Mouse (Mus musculus) small intestine, adult 2 months (tissue): ENCODE data around the gene Slc38a10. TPM values are rescaled to one million over a fixed set of nuclear protein-coding genes. Genes with fewer than 3 reads are reported as not detected.

Source experiments
- H3K27ac ChIP-seq: fragments of 200-500 bp; 2 replicates; pipeline ENCODE4 v1.5.1; 2012; ENCODE audit warnings: low read depth, low read length, control low read depth, inconsistent platforms; ENCODE audit not compliant: insufficient read depth
- H3K27me3 ChIP-seq: fragments of 200-500 bp; 2 replicates; pipeline ENCODE4 v1.6.1; 2012; ENCODE audit warnings: mild to moderate bottlenecking, moderate library complexity, low read length, inconsistent platforms; ENCODE audit not compliant: control insufficient read depth, insufficient read depth
- H3K36me3 ChIP-seq: fragments of 200-500 bp; 2 replicates; pipeline ENCODE4 v1.6.1; 2012; ENCODE audit warnings: mild to moderate bottlenecking, low read length, control low read depth, inconsistent platforms; ENCODE audit not compliant: control insufficient read depth, insufficient read depth
- H3K4me1 ChIP-seq: fragments of 200-500 bp; 2 replicates; pipeline ENCODE4 v1.6.1; 2012; ENCODE audit warnings: low read length, inconsistent platforms, mixed read lengths; ENCODE audit not compliant: control insufficient read depth, insufficient read depth, insufficient read length
- H3K4me3 ChIP-seq: fragments of 200-500 bp; 2 replicates; pipeline ENCODE4 v1.5.1; 2012; ENCODE audit warnings: low read depth, mild to moderate bottlenecking, control low read depth, inconsistent platforms, low read length, moderate library complexity
- CTCF ChIP-seq: fragments of 200-500 bp; IDR thresholded peaks from 2 replicates; pipeline ENCODE4 v1.5.1; 2012; ENCODE audit warnings: low read depth, mild to moderate bottlenecking, control low read depth, inconsistent platforms, low read length, moderate library complexity, mixed read lengths; ENCODE audit not compliant: insufficient replicate concordance, insufficient read length; ENCODE audit errors: extremely low read depth
- POLR2A ChIP-seq: fragments of 200-500 bp; IDR thresholded peaks from 2 replicates; pipeline ENCODE4 v1.6.1; 2012; ENCODE audit warnings: low read depth, mild to moderate bottlenecking, control low read depth, inconsistent platforms, low read length, moderate library complexity
- WGBS: fragments of 180-500 bp; shearing (Covaris S2); methylation state at CpG from one replicate; pipeline ENCODE4 v1.1.7; 2018; 5-methylcytosine and 5-hydroxymethylcytosine counted together
- polyA plus RNA-seq: library from polyadenylated mRNA; depleted of rRNA; stranded (reverse); fragments of >200 nt; gene quantifications from 2 replicates; pipeline ENCODE4 v1.2.3, GENCODE M21; 2012

Gene Slc38a10
- polyA plus RNA-seq, 1 experiment = 108 TPM

DNA sequence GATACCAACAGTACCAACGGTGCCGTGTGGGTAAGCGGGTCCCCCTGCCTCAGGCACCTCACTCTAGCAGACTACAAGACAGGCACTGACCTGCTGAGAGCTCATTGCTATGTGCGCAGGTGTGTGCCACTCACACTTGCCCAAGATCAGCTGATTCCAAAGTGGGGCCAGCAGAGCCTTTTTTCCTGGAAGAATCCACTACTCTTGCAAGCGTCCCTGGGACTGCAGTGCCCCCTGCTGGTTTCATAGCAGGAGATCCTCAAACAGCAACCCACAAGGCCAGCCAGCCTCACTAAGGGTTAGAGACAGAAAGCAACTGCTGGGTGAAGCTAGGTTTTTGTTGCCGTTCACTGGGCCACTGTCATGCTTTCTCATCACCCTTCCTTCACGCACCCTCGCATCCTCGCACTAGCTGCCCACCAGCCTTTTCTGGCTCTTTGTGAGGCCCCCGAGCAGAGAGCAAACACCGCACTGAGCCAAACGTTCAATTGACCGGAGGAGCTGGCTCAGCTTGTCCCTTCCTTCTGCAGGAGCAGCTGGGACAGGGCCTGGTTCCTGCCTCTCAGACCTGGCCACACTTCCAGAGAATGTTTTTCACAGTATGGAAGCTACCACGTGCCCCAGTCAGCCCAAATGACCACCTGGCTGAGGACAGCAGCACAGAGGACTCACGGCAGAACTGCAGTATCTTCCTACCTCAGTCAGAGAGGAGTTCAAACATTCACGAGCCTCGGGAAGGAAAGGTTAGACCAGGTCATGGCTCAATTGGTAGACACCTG, 30.3 kb downstream of the Slc38a10 start:
- WGBS = 84% methylated on average over 17 of the region's 17 CpGs
- TF ChIP-seq CTCF (peak; percentile 66; the same call in 1 of the 2 replicates), POLR2A (peak; percentile 12; the same call in 1 of the 2 replicates)
- Histone ChIP-seq H3K27me3 (no peaks in the 10 kb centered on the region), H3K27ac (no peak overlapping the region), H3K36me3 (peaks cover 56% of the 10 kb centered on the region), H3K4me1 (no peaks in the 10 kb centered on the region), H3K4me3 (no peak overlapping the region)

DNA sequence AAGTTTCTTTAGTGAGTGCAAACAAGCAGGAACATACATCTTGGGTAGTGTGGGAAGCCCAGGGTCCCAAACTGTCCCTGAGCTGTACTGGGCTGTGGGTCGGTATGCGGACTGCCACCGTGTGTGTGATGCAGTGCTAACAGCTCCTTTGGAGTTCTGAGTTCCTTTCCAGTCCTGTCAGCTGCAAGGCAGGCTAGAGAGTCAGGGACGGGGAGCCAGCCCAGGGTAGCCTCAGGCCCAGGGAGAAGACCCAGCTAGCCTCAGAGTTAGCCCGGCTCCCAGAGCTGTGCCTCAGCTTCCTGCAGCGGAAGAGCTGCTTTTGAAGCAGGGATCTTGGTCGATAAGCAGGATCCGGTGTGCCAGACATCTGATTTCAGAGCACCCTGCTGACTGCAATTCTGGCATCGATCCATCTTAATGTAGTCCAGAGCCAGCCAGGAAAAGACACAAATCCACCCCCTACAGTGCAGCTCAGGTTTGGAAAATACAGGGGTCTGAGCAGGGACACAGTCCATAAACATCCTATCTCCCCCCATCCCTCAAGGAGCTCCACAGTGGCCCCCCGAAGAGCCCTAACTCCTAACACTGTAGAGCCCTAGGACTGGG, 31.1 kb downstream of the Slc38a10 start:
- H3K4me1 ChIP-seq = no peaks in the 10 kb centered on the region
- no peak overlapping the region for H3K4me3 ChIP-seq
- H3K36me3 ChIP-seq = peaks cover 60% of the 10 kb centered on the region
- WGBS = 81% methylated on average over 10 of the region's 10 CpGs
- no peaks in the 10 kb centered on the region for H3K27me3 ChIP-seq
- no peak for TF ChIP-seq CTCF
- no peak for TF ChIP-seq POLR2A
- no peak overlapping the region for H3K27ac ChIP-seq

DNA sequence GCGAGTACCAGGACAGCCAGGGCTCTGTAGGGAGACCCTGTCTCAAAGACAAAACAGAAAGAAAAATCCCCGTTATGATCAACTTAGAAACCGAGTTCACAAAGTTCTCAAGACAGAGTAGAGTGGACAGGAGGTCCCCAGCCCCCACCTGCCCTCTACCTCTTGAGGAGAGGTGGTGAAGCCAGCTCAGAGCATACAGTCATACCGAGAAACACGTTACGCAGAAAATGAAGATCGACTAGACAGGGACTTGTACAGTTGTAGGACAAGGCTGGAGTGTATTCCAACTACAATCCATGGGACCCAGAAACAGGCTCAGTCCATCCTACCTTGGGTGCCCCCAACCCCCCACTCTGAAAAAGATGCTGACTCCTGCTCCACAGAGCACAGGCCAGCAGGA, 32.0 kb downstream of the Slc38a10 start:
- Histone ChIP-seq H3K4me1 (no peaks in the 10 kb centered on the region), H3K27ac (no peak overlapping the region), H3K4me3 (no peak overlapping the region), H3K27me3 (no peaks in the 10 kb centered on the region), H3K36me3 (peaks cover 56% of the 10 kb centered on the region)
- TF ChIP-seq POLR2A = no peak
- TF ChIP-seq CTCF = no peak
- WGBS = 90% methylated on average over 7 of the region's 7 CpGs

DNA sequence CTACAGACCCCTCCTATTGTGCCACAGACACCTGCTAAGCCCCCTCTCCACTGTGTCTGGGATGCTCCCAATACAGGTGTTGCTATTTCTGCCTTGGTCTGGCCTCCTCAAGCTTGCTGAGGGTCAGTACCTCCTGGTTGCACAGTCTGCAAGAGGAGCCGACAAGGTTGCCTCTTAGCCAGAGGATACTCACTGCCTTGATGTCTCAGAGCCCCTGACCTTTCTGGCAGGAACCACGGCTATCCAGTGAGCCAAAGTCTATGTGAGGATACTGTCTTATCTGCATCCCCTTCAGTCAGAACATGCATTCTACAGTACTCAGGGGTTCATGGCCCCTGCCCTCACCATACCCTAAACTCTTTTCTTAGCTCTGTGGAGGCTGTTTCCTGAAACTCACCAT, 33.5 kb downstream of the Slc38a10 start:
- Histone ChIP-seq H3K4me1 (no peaks in the 10 kb centered on the region), H3K27me3 (no peaks in the 10 kb centered on the region), H3K27ac (no peak overlapping the region), H3K36me3 (peaks cover 44% of the 10 kb centered on the region), H3K4me3 (no peak overlapping the region)
- no peak for TF ChIP-seq POLR2A
- no peak for TF ChIP-seq CTCF
- 86% methylated on average over 2 of the region's 2 CpGs for WGBS

DNA sequence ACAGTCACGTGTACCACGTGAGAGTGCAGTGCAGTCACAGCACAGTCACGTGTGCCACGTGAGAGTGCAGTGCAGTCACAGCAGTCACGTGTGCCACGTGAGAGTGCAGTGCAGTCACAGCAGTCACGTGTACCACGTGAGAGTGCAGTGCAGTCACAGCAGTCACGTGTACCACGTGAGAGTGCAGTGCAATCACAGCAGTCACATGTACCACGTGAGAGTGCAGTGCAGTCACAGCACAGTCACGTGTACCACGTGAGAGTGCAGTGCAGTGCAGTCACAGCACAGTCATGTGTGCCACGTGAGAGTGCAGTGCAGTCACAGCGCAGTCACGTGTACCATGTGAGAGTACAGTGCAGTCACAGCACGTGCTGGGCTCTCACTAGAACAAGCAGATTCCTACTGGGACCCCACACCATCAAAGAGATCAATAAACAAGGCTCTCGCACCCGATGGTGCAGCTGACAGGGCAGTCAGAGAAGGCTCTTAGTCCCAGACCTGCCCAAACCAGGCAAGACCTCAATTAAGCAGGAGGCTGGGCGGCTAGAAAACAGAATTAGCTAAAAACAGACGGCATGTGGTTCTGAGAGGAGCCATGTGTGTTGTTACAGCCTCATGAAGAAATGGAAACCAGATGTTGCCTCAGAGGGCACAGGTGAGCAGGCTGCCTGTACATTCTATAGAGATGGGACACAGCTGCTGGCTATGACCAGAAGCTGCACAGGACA, 36.5 kb downstream of the Slc38a10 start:
- TF ChIP-seq POLR2A = no peak
- no peak for TF ChIP-seq CTCF
- H3K27ac ChIP-seq = no peak overlapping the region
- 96% methylated on average over 21 of the region's 21 CpGs for WGBS

DNA sequence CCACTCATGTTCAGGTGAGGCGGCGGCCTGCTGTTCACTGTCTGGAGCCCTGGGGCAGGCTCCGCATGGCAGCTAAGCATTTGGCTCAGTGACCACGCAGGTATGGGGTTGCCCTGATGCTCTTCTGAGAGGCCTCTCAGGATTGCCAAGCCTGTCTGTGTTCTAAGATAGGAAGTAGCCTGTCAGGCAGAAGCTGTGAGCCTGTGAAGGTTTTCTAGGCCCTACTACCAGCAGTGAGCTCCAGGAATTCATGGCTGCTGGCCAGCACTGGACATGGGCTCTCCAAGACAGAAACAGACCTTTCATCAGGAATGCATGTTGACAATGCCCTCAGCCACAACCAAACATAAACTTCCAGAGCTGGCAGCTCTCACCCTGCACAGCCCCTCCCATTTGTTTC, 39.0 kb downstream of the Slc38a10 start:
- TF ChIP-seq POLR2A = no peak
- no peak for TF ChIP-seq CTCF
- Histone ChIP-seq H3K4me3 (no peak overlapping the region), H3K4me1 (peaks cover 10% of the 10 kb centered on the region), H3K27me3 (no peaks in the 10 kb centered on the region), H3K27ac (no peak overlapping the region), H3K36me3 (peaks cover 40% of the 10 kb centered on the region)
- WGBS = 93% methylated on average over 4 of the region's 4 CpGs

More for the DNA sequence above, 36.5 kb downstream of the Slc38a10 start:
- peaks cover 44% of the 10 kb centered on the region for H3K36me3 ChIP-seq
- H3K4me3 ChIP-seq = no peak overlapping the region
- no peaks in the 10 kb centered on the region for H3K27me3 ChIP-seq
- H3K4me1 ChIP-seq = peaks cover 7% of the 10 kb centered on the region

DNA sequence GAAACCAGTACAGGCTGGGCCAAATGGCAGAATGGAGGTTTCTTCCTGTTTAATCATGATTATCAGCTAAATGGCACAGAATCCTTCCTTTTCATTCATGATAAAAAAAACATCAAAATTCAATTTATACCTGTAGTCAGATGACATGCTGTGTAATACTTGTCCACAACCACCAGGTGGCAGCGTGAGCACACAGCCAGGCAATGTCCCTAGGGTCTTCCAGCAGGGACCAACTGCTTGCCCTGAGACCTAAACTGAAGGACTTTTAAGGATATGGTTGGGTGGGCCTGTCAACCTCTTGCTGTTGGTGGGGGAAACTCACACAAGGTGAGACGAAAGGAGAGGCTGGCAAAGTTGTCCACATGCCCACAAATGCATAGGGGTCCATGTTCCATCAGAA, 40.1 kb downstream of the Slc38a10 start:
- H3K27me3 ChIP-seq = no peaks in the 10 kb centered on the region
- TF ChIP-seq CTCF = peak; percentile 81; the same call in 1 of the 2 replicates
- no peak for TF ChIP-seq POLR2A
- H3K4me1 ChIP-seq = peaks cover 10% of the 10 kb centered on the region
- H3K36me3 ChIP-seq = peaks cover 36% of the 10 kb centered on the region
- no peak overlapping the region for H3K4me3 ChIP-seq
- 33% methylated on average over 2 of the region's 2 CpGs for WGBS
- no peak overlapping the region for H3K27ac ChIP-seq
